Mouse (Mus musculus): ENCODE data around the gene Amy2a1. TPM values are rescaled to one million over a fixed set of nuclear protein-coding genes. Genes with fewer than 3 reads are reported as not detected.

Gene Amy2a1
- polyA plus RNA-seq (2012; rRNA removed; ENCODE audit: low replicate concordance), result not detected in 2 replicates

GRCm38 (mm10) chr3:113532328-113532727 lies at the start of gene Amy2a1:
Gene Amy2a1 (minus strand): TSS chr3:113532428.

Other genes starting within 250 kb of the Amy2a1 start
- not detected in 2 replicates for gene Amy2a4, start 241.0 kb downstream of the Amy2a1 start, polyA plus RNA-seq (2012; rRNA removed; ENCODE audit: low replicate concordance)
- gene Amy2a3, start 208.4 kb downstream of the Amy2a1 start, polyA plus RNA-seq (2012; rRNA removed; ENCODE audit: low replicate concordance), result not detected in 2 replicates
- not detected in 2 replicates for gene Amy2a2, start 175.8 kb downstream of the Amy2a1 start, polyA plus RNA-seq (2012; rRNA removed; ENCODE audit: low replicate concordance)
- gene Amy1, start 74.3 kb upstream of the Amy2a1 start, polyA plus RNA-seq (2012; rRNA removed; ENCODE audit: low replicate concordance), result 43.4 and 136 TPM in 2 replicates
- gene Rnpc3, start 97.7 kb upstream of the Amy2a1 start, polyA plus RNA-seq (2012; rRNA removed; ENCODE audit: low replicate concordance), result 9.1 and 11.7 TPM in 2 replicates

All from subcutaneous adipose tissue, adult 2 months (tissue).